Comparison of ENCODE assay signal across 20 mouse cellular contexts in the genomic region with DNA sequence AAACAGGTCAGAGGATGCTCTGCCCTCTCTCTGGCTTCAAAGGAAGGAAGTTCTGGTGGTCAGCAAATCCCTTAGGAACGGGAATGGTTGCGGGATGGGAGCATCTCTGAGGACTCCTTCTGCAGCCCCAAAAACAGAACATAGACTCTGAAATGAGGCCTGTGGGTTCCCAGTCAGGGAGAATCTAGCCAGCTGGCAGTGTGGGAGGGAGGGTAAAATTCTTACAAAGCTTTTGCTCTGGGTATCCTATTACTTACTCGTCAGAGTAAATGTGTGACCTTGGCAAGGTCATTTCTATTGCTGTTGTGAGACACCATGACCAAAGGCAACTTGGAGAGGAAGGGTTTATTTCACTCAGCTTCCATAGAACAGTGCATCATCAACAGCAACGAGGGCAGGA. TPM values are rescaled to one million over a fixed set of nuclear protein-coding genes. Genes with fewer than 3 reads are reported as not detected.
A peak's percentile ranks its signal among the peaks of the same experiment; 100 is the strongest.
DNase-seq lines count a peak whose midpoint lies in the region; ATAC-seq and TF ChIP-seq lines count a peak whose summit lies in the region.
"Had no signal": no experiment of that assay in that cellular context is flagged by ENCODE, and none has a peak within 500 bp of the region (broad histone marks: within the 10 kb centered on the region; RNA-seq: fewer than 3 reads in every experiment).

No protein-coding gene starts in this region.

- peak; percentile 21; the same call in 1 of the 2 replicates for ATAC-seq in frontal cortex, adult (ENCODE audit: low TSS enrichment)
- ATAC-seq: Patski had no signal

- TF ChIP-seq CTCF in layer of hippocampus, adult 2 months (conservative IDR thresholded peaks at IDR 0.05): no peak

- H3K4me3 ChIP-seq in layer of hippocampus, adult 2 months: no peak overlapping the region
- H3K4me3 ChIP-seq: embryonic facial prominence, embryonic 13.5 days; limb, embryonic 15.5 days; midbrain, embryonic 15.5 days; stomach, embryonic 15.5 days had no signal

- H3K27ac ChIP-seq in layer of hippocampus, adult 2 months: peak overlapping the region; percentile 88

- no peak for DNase-seq in frontal cortex, postnatal 10 days (ENCODE audit: low spot score in 2 of 2)
- peak in 1 of 2 experiments; percentile 62 for DNase-seq in layer of hippocampus, adult 2 months (ENCODE audit: low spot score in 2 of 2)
- no peak for DNase-seq in layer of hippocampus, adult 9-10 months (ENCODE audit: low spot score)
- DNase-seq in testis, postnatal 10 days (ENCODE audit: low spot score): peak; percentile 22
- DNase-seq in testis, postnatal 14 days (ENCODE audit: low spot score): no peak
- DNase-seq in telencephalon, adult 2 months (ENCODE audit: low read depth, low spot score): peak; percentile 58
- no peak for DNase-seq in urinary bladder, postnatal 25 days (ENCODE audit: low spot score)
- DNase-seq: adrenal gland, postnatal 14 days; cerebellum, adult 18-20 months; gastrocnemius, postnatal 14 days; kidney, postnatal 4 days; lung, postnatal 10 days; spleen, adult 18-20 months; thymus, postnatal 14 days had no signal

RNA-seq across cellular contexts. Expression of a gene that starts 24.9 kb away (rescaled TPM):
- total RNA-seq in layer of hippocampus, adult 2 months (2021): 100 to 1,000 TPM; 748 to 817 TPM

RNA-seq across cellular contexts. Expression of a gene that starts 43.4 kb away (rescaled TPM):
- 10 to 100 TPM; 32.2 to 34.4 TPM for total RNA-seq in layer of hippocampus, adult 2 months (2021)

Comparison
In these comparisons a context has a peak if more than half of its experiments do, and no peak if none do; other contexts are left out.
1. DNase-seq: peak in testis, postnatal 10 days (single experiment) and telencephalon, adult 2 months (single experiment); none in frontal cortex, postnatal 10 days (0 of 2), layer of hippocampus, adult 9-10 months (single experiment), testis, postnatal 14 days (single experiment) and urinary bladder, postnatal 25 days (single experiment).